Mouse (Mus musculus): ENCODE data around the gene B3gnt5. TPM values are rescaled to one million over a fixed set of nuclear protein-coding genes. Genes with fewer than 3 reads are reported as not detected.

Gene B3gnt5
- polyA plus RNA-seq (2012; rRNA removed; ENCODE audit: low replicate concordance) = 2.3 and 4.2 TPM in 2 replicates

GRCm38 (mm10) chr16:19760074-19760473 is at the start of gene B3gnt5:
Gene B3gnt5, plus strand, starts transcription at chr16:19760208.

Other genes starting within 250 kb of the B3gnt5 start
- gene Olfr167, start 237.9 kb upstream of the B3gnt5 start, polyA plus RNA-seq (2012; rRNA removed; ENCODE audit: low replicate concordance) = not detected in 2 replicates
- gene Olfr168, start 224.7 kb upstream of the B3gnt5 start, polyA plus RNA-seq (2012; rRNA removed; ENCODE audit: low replicate concordance) = not detected in 2 replicates
- not detected in 2 replicates for gene Olfr169, start 188.4 kb upstream of the B3gnt5 start, polyA plus RNA-seq (2012; rRNA removed; ENCODE audit: low replicate concordance)
- not detected in 2 replicates for gene Olfr170, start 148.3 kb upstream of the B3gnt5 start, polyA plus RNA-seq (2012; rRNA removed; ENCODE audit: low replicate concordance)
- not detected in 2 replicates for gene Olfr171, start 130.3 kb upstream of the B3gnt5 start, polyA plus RNA-seq (2012; rRNA removed; ENCODE audit: low replicate concordance)
- 0.10 and 0.14 TPM in 2 replicates for gene Lamp3, start 53.8 kb upstream of the B3gnt5 start, polyA plus RNA-seq (2012; rRNA removed; ENCODE audit: low replicate concordance)
- gene Klhl6, start 222.8 kb downstream of the B3gnt5 start, polyA plus RNA-seq (2012; rRNA removed; ENCODE audit: low replicate concordance) = 12.1 and 16.3 TPM in 2 replicates